Mouse (Mus musculus) CD4-positive, CD25-positive, alpha-beta regulatory T cell, adult 4 months (primary cell): ENCODE results near the gene Cst12. TPM values are rescaled to one million over a fixed set of nuclear protein-coding genes. Genes with fewer than 3 reads are reported as not detected.
"Not testable (repeated sequence)": the region's sequence is repeated elsewhere in the genome, so short reads cannot be mapped to it uniquely, and the experiment has no call there.

Experiments used
- ATAC-seq: one replicate; pipeline ENCODE4 v1.8.0; 2017
- polyA plus RNA-seq, 2 experiments: library from polyadenylated mRNA; unstranded; fragments of 100-300 nt; shearing (Covaris generic); gene quantifications; one replicate each; pipeline ENCODE4 v1.2.1; 2017

The Cst12 gene
- not detected for polyA plus RNA-seq

DNA sequence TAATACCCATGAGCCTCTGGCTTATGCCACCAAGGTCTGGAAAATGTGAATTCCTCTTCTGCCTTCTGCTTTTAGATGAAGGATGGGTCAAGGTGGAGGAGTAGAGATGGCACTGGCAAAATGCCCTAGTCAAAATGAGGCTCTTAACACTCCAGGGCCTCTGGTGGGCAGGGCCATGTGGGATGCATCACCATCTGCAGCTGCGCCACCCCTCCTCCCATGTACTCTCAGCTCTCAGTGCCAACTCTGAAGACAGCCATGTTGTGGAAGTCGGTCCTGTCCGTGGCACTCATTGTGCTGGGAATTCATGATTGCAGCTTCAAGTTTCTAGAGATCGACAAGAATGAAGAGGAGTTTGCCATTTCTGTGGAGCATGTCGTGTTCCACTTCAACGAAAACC lies at the start of gene Cst12:
Cst12 (plus strand) TSS at position 220 of the 400 bp plus-strand sequence.
- no peak for ATAC-seq

DNA sequence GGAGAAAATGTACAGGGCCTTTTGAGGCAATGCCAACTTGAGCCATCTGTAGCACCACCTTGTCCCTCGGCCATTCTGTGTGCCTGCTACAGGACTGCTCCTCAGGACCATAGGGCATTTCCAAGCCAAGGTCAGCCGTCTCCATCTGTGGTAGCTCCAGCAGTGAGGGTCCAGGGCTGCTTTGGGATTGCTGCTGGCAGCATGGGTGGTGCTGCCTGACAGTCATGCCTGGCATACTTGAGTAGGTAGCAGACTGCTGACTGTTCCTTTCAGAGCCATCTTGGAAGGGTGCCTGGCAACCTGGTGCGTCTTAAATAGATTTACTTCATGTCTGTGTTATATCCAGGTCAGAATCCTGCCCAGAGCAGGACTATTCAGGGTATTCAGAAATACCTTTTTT lies 46.2 kb upstream of the Cst12 start:
- ATAC-seq, result no peak

GRCm38 (mm10) chr2:148743846-148744407 lies 45.2 kb upstream of the Cst12 start:
- no peak for ATAC-seq

- ATAC-seq, result no peak
Measured at GRCm38 (mm10) chr2:148750058-148750457, 39.1 kb upstream of the Cst12 start, which contains the start of gene Cstl1. Gene Cstl1 (plus strand): TSS chr2:148750358.

DNA sequence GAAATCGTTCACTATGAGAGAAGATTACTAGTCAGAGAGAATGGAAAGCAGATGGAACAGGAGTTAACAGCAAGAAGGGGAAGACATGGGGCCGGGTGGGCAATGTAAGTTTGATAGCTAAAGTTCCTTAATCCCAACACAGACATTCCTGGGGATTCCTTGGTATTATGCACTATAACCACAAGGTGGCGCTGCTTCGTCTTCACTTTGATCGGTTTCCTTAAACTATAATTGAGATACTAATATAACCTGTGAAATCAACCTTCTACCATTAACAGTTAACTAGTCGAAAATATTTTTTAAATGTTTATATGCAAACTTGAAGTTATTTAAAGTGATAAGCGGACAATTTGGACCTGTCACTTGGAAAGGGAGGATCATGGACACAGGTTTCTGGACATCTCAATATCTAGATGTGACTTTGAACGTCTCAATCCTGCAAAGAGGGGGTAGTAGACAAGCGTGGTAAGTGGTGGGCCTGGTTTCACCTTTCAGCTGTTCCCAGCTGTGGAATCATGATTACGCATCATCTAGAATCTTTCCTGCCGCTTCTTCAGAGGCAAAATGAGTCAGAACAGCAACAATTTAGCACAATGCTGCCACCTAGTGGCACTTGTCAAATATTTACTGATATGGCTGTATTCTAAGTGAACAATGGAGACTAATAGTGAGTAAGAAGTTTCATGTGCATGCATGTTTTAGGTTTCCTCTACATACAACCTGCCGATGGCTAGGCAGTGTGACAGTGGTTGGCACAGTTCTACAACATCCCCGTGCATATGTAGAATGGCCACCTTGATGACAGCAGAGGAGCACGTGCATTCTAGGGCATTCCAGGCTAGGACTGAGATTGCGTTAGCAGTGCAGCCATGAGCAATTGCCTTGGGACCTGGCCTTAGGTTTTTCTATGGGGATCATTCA lies 37.0 kb upstream of the Cst12 start:
- peak; percentile 92 for ATAC-seq

GRCm38 (mm10) chr2:148754310-148754846 lies 34.8 kb upstream of the Cst12 start:
- no peak for ATAC-seq

GRCm38 (mm10) chr2:148763648-148764388 lies 25.3 kb upstream of the Cst12 start:
- no peak for ATAC-seq

GRCm38 (mm10) chr2:148771397-148771796 lies 17.8 kb upstream of the Cst12 start, which contains the start of gene Cst11:
Gene Cst11 (minus strand): TSS chr2:148771497.
- not testable (repeated sequence) for ATAC-seq

DNA sequence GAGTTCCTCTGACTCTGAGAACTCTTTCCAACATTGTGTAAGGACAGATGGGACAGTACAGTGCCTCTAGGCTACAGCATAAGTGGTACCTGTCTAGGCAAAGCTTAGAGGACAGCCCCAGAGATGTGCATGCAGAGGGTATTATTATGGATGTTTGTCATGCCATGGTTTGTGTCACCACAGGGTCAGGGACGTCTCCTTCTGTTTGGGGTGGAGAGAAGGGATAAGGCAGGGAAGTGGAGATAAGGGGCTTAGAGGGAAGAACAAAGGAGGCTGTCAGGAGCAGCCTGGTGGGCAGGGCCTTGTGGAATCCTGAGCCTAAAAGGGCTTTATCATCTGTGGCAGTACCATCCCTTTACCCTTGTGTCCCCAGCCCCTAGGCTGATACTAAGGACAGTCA lies 7.5 kb upstream of the Cst12 start, which contains the start of gene 8030411F24Rik:
8030411F24Rik (plus strand) TSS at position 301 of the 400 bp plus-strand sequence.
- no peak for ATAC-seq

DNA sequence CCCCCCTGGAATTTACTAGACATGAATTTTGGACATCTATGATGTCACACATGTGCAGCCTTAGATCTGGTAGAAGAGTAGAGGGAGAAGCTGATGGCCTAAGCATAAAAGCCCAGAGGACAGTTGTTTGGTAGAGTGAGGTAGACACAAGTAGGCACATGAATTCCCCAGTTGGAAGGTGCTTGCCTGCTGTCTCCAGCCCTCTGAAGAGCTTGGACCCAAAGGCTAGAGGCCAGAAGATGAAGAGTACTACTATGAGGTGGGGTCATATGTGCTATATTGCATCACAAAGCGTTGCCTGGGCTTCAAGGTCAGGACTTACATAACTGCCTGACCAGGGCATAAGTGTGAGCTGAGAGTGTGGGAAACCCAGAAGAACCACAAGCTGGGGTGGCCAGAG lies 9.3 kb downstream of the Cst12 start, which contains the start of gene Cst8:
Cst8 (plus strand) TSS at position 301 of the 400 bp plus-strand sequence.
- ATAC-seq, result no peak

- no peak for ATAC-seq
Measured at GRCm38 (mm10) chr2:148801491-148801921, 12.3 kb downstream of the Cst12 start.

DNA sequence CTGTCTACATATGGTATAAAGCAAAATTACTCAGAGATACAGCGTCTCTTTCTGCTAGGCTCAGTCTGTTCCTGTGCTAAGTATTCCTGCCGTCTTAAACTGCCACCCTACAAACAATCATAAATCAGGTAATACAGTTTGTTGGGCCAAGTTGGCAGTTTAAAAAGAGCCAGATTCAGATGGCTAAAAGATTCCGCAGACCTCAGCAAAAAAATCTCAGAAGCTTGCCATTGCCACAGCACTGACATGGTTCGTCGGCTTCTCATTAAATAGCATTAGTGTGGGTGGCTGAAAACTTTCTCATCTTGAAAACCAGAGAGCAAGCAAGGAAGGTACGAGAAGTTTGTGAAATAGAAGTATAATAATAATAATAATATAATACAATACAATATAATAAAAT lies 17.5 kb downstream of the Cst12 start:
- ATAC-seq, result no peak

GRCm38 (mm10) chr2:148819909-148820308 lies 30.7 kb downstream of the Cst12 start, which contains the start of gene Cst13:
Gene Cst13 (plus strand): TSS chr2:148820081.
- no peak for ATAC-seq

DNA sequence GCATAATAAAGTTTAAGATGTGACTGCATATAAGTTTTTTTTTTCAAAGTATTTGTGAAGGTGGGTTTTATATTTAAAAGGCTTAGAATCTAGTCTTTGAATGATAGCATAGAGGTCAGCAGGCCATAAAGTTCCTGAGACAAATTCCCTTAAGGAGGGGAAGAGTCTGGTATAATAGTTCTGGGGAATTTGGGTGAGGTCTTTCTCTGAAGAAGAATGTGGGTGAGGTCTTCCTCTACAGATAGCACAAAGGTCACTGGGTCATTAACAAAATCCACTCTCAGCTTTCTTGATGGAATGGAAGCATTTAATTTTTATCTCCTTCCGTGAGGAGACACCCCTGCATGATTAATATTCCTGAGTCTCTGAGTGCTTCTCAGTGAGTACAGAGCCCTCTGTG lies 36.8 kb downstream of the Cst12 start:
- no peak for ATAC-seq

GRCm38 (mm10) chr2:148834912-148835311 lies 45.8 kb downstream of the Cst12 start, which contains the start of gene Cst9:
Gene Cst9 (plus strand): TSS chr2:148835147.
- no peak for ATAC-seq

DNA sequence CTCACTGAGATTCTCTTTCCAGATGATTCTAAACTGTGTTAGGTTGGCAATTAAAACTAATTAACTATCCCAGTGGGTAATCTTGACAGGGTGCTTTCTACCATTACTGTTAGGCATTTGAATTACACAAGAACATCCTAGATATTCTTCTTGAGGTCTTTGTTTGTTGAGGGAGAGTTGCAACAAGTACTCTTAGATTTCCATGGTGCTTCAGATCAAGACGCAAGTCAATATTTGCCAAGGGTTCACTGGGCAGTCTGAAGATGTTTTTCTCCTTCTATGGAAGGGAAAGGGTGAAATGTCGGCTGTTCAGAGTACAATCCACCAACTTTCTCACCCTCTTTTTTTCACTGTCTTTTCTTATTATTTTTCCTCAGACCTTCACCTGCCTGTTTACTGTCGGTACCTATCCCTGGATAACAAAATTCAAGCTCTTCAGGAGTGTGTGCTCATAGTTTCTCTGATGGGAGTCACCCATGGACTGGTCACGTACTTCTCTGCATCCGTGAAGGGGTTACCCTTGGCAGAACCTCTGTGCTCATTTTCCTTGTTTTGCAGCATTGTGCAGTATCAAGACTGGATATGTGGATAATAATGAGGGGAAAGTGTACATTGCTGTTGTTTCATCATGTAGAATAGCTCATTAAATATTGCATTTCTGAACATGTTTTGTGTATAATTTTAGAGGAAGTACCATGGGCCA lies 49.1 kb downstream of the Cst12 start:
- ATAC-seq, result no peak

GRCm38 (mm10) chr2:148839224-148839623 lies 50.1 kb downstream of the Cst12 start:
- no peak for ATAC-seq
